Mouse (Mus musculus) G1E (cell line): ENCODE data around the gene Alg5. TPM values are rescaled to one million over a fixed set of nuclear protein-coding genes. Genes with fewer than 3 reads are reported as not detected.
"Not testable (repeated sequence)": the region's sequence is repeated elsewhere in the genome, so short reads cannot be mapped to it uniquely, and the experiment has no call there.

ENCODE experiments used
- ATAC-seq: 2 replicates; pipeline ENCODE4 v1.8.0; 2016; ENCODE audit warnings: mild to moderate bottlenecking; ENCODE audit not compliant: insufficient number of reproducible peaks, poor library complexity, low FRiP score, severe bottlenecking; ENCODE audit errors: extremely low read depth
- DNase-seq: peaks from one replicate; pipeline ENCODE4 v3.0.0; 2012; ENCODE audit warnings: low spot score
- H3K27me3 ChIP-seq: 2 replicates; pipeline ENCODE4 v1.6.1; 2012; ENCODE audit warnings: mild to moderate bottlenecking, low read length, inconsistent platforms; ENCODE audit not compliant: insufficient read depth
- H3K36me3 ChIP-seq: replicated peaks from 2 replicates; pipeline ENCODE3; 2012; ENCODE audit warnings: mild to moderate bottlenecking, inconsistent platforms
- H3K4me1 ChIP-seq: 2 replicates; pipeline ENCODE4 v1.6.1; 2012; ENCODE audit warnings: low read depth, low read length, inconsistent platforms, mixed read lengths; ENCODE audit not compliant: insufficient read depth
- H3K4me3 ChIP-seq: 2 replicates; pipeline ENCODE4 v1.5.1; 2012; ENCODE audit warnings: low read depth, mild to moderate bottlenecking, inconsistent platforms, low read length, moderate library complexity, mixed read lengths
- H3K9me3 ChIP-seq: replicated peaks from 2 replicates; pipeline ENCODE4 v1.6.1; 2012; ENCODE audit warnings: inconsistent platforms
- CTCF ChIP-seq: IDR thresholded peaks from 2 replicates; pipeline ENCODE4 v1.5.1; 2012; ENCODE audit warnings: low read depth, low read length, inconsistent platforms, mixed read lengths
- GATA1 ChIP-seq: IDR thresholded peaks from 2 replicates; pipeline ENCODE4 v1.6.1; 2012; ENCODE audit warnings: borderline replicate concordance, low read length, inconsistent platforms, mixed read lengths
- GATA2 ChIP-seq: IDR thresholded peaks from 2 replicates; pipeline ENCODE4 v1.6.1; 2012; ENCODE audit warnings: low read depth, low read length, inconsistent platforms, borderline replicate concordance
- POLR2AphosphoS5 ChIP-seq: IDR thresholded peaks from 2 replicates; pipeline ENCODE4 v1.6.1; 2012; ENCODE audit warnings: low read depth, low read length, inconsistent platforms; ENCODE audit not compliant: insufficient replicate concordance
- TAL1 ChIP-seq: conservative IDR thresholded peaks from 2 replicates; pipeline ENCODE4 v1.6.1; 2012; ENCODE audit warnings: low read depth, low read length, inconsistent platforms, mixed read lengths
- polyA plus RNA-seq: library from polyadenylated mRNA; stranded (reverse); fragments of >175 nt; gene quantifications from 2 replicates; pipeline ENCODE4 v1.2.3, GENCODE M21; 2012
- total RNA-seq, 2 experiments: library from RNA; stranded (forward) in 1 of 2; stranded (reverse) in 1 of 2; fragments of 200-1000 nt in 1 of 2; fragments of >200 nt in 1 of 2; fragmentation: Nextera tagmentation in 1 of 2; gene quantifications; 2 replicates each; pipeline ENCODE4 v1.2.3; 2014 to 2017

The Alg5 gene
- total and polyA plus RNA-seq, 3 experiments = 1.7 to 26.1 (median 20.3) TPM

- TF ChIP-seq GATA1 = no peak
- TF ChIP-seq POLR2AphosphoS5 = no peak
- Histone ChIP-seq H3K9me3 (peaks cover 8% of the 10 kb centered on the region), H3K4me1 (no peaks in the 10 kb centered on the region), H3K27me3 (peaks cover 4% of the 10 kb centered on the region; the same call in 1 of the 2 replicates), H3K36me3 (no peaks in the 10 kb centered on the region), H3K4me3 (no peak overlapping the region)
- DNase-seq (no peak), ATAC-seq (no peak)
These were observed 23.9 kb downstream of the Alg5 start for GRCm38 (mm10) chr3:54759211-54759610.

- H3K4me3 ChIP-seq = no peak overlapping the region
- H3K9me3 ChIP-seq = peaks cover 3% of the 10 kb centered on the region
- TF ChIP-seq CTCF = no peak
- no peak for TF ChIP-seq GATA1
- DNase-seq (no peak), ATAC-seq (no peak)
- H3K4me1 ChIP-seq = no peaks in the 10 kb centered on the region
- H3K27me3 ChIP-seq = peaks cover 8% of the 10 kb centered on the region; the same call in 1 of the 2 replicates
- no peaks in the 10 kb centered on the region for H3K36me3 ChIP-seq
These were observed 25.2 kb downstream of the Alg5 start for GRCm38 (mm10) chr3:54760321-54761115.

- DNase-seq = no peak
- no peak for ATAC-seq
- Histone ChIP-seq H3K4me3 (no peak overlapping the region), H3K9me3 (no peaks in the 10 kb centered on the region), H3K36me3 (no peaks in the 10 kb centered on the region), H3K4me1 (no peaks in the 10 kb centered on the region), H3K27me3 (peaks cover 5% of the 10 kb centered on the region; the same call in 1 of the 2 replicates)
- no peak for TF ChIP-seq GATA1
- no peak for TF ChIP-seq TAL1
- no peak for TF ChIP-seq GATA2
- TF ChIP-seq CTCF = no peak
- TF ChIP-seq POLR2AphosphoS5 = no peak
These were observed 25.9 kb downstream of the Alg5 start for GRCm38 (mm10) chr3:54761258-54761657.

GRCm38 (mm10) chr3:54764418-54764817 lies 29.1 kb downstream of the Alg5 start:
- ATAC-seq = no peak
- H3K27me3 ChIP-seq = peaks cover 5% of the 10 kb centered on the region; the same call in 1 of the 2 replicates
- H3K36me3 ChIP-seq = no peaks in the 10 kb centered on the region
- H3K4me3 ChIP-seq = no peak overlapping the region
- H3K4me1 ChIP-seq = no peaks in the 10 kb centered on the region
- TF ChIP-seq POLR2AphosphoS5 = no peak
- no peak for TF ChIP-seq GATA1
- no peak for TF ChIP-seq GATA2
- no peak for TF ChIP-seq TAL1
- TF ChIP-seq CTCF = no peak
- no peaks in the 10 kb centered on the region for H3K9me3 ChIP-seq
- no peak for DNase-seq

GRCm38 (mm10) chr3:54765521-54765920 lies 30.2 kb downstream of the Alg5 start:
- not testable (repeated sequence) for H3K9me3 ChIP-seq, H3K36me3 ChIP-seq, H3K4me1 ChIP-seq, H3K4me3 ChIP-seq, ATAC-seq, DNase-seq, H3K27me3 ChIP-seq

DNA sequence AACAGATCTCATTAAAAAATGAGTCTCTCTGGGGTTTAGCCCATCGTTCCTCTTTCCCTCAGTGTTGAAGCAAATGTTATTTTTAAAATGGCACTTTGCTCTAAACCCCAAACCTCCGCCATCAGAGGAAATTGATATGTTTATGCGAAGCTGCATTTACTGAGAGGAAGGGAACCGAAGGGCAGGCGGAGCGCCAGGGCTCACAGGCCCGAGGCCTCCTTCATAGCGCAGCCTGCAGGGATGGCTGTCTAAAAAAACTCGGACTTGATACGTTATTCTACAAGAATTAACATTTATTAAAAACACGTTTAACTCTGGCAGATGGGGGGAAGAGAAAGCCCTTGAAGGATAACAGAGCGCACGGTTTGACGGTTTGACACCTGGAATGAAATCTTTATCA lies 30.7 kb downstream of the Alg5 start:
- no peak for TF ChIP-seq GATA1
- no peak for TF ChIP-seq TAL1
- TF ChIP-seq GATA2 = no peak
- no peaks in the 10 kb centered on the region for H3K9me3 ChIP-seq
- H3K4me1 ChIP-seq = no peaks in the 10 kb centered on the region
- DNase-seq (no peak), ATAC-seq (no peak)
- H3K27me3 ChIP-seq = peaks cover 5% of the 10 kb centered on the region; the same call in 1 of the 2 replicates
- H3K4me3 ChIP-seq = no peak overlapping the region
- no peaks in the 10 kb centered on the region for H3K36me3 ChIP-seq

DNA sequence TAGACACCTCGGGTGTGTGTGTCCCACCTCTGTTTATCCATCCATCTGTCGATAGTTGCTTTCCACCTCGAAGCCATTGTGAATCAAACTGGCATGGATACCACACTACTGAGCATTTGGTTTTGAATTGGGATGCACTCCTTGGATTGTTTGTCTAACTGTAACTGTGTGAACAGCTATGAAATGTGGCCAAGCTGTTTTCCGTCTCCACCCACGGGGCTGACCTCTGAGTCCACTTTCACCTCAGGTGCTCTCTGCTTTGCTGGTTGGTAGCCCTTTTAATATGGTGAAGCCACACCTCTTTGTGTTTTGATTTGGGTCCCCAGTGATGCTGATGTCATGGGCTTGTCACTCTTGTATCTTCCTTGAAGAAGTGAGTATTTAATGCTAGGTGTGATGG lies 31.5 kb downstream of the Alg5 start:
- TF ChIP-seq POLR2AphosphoS5 (no peak), GATA2 (no peak), TAL1 (no peak), CTCF (no peak), GATA1 (no peak)
- Histone ChIP-seq H3K9me3 (no peaks in the 10 kb centered on the region), H3K36me3 (no peaks in the 10 kb centered on the region), H3K27me3 (peaks cover 5% of the 10 kb centered on the region; the same call in 1 of the 2 replicates), H3K4me3 (no peak overlapping the region), H3K4me1 (no peaks in the 10 kb centered on the region)
- DNase-seq (no peak), ATAC-seq (no peak)
